Mouse (Mus musculus) stomach, embryonic 14.5 days (tissue): ENCODE results near the gene Hspb8. TPM values are rescaled to one million over a fixed set of nuclear protein-coding genes. Genes with fewer than 3 reads are reported as not detected.
A peak's percentile ranks its signal among the peaks of the same experiment; 100 is the strongest.
"Not testable (repeated sequence)": the region's sequence is repeated elsewhere in the genome, so short reads cannot be mapped to it uniquely, and the experiment has no call there.

Experiments
- ATAC-seq: fragments of 200-750 bp; cut with Nextera tagmentation; 2 replicates; pipeline ENCODE4 v1.8.0; 2017; ENCODE audit warnings: low read depth, moderate TSS enrichment; ENCODE audit not compliant: insufficient number of reproducible peaks, insufficient read depth, low FRiP score
- H3K27ac ChIP-seq: fragments of 300-500 bp; sonication (generic); 2 replicates; pipeline ENCODE4 v1.5.1; 2014; ENCODE audit warnings: mild to moderate bottlenecking, low read length, moderate library complexity, mixed read lengths
- H3K27me3 ChIP-seq: fragments of 300-500 bp; sonication (generic); 2 replicates; pipeline ENCODE4 v1.6.1; 2014; ENCODE audit warnings: low read length, control low read depth, mixed read lengths; ENCODE audit not compliant: control insufficient read depth, insufficient read depth
- H3K36me3 ChIP-seq: fragments of 300-500 bp; sonication (generic); 2 replicates; pipeline ENCODE4 v1.6.1; 2014; ENCODE audit warnings: mild to moderate bottlenecking, control low read depth, low read length, moderate library complexity, mixed read lengths; ENCODE audit not compliant: control insufficient read depth, insufficient read depth
- H3K4me1 ChIP-seq: fragments of 300-500 bp; sonication (generic); 2 replicates; pipeline ENCODE4 v1.6.1; 2014; ENCODE audit warnings: low read length, control low read depth, mixed read lengths; ENCODE audit not compliant: control insufficient read depth, insufficient read depth
- H3K4me2 ChIP-seq: fragments of 300-500 bp; sonication (generic); replicated peaks from 2 replicates; pipeline ENCODE4 v1.6.1; 2014; ENCODE audit warnings: low read depth, low read length, control low read depth
- H3K4me3 ChIP-seq: fragments of 300-500 bp; sonication (generic); 2 replicates; pipeline ENCODE4 v1.5.1; 2014; ENCODE audit warnings: low read depth, low read length, control low read depth
- H3K9ac ChIP-seq: fragments of 300-500 bp; sonication (generic); replicated peaks from 2 replicates; pipeline ENCODE4 v1.6.1; 2014; ENCODE audit warnings: low read depth, mild to moderate bottlenecking, control low read depth, low read length, moderate library complexity, mixed read lengths
- H3K9me3 ChIP-seq: fragments of 300-500 bp; sonication (generic); 2 replicates; pipeline ENCODE4 v1.6.1; 2016; ENCODE audit warnings: low read depth, low read length, control low read depth; ENCODE audit not compliant: control insufficient read depth
- WGBS: fragments of 180-500 bp; shearing (Covaris S2); extraction: QIAGEN DNeasy Blood & Tissue Kit; methylation state at CpG from one replicate; pipeline ENCODE4 v1.1.7; 2014; 5-methylcytosine and 5-hydroxymethylcytosine counted together
- polyA plus RNA-seq: library from polyadenylated mRNA; unstranded; fragments of >200 nt; fragmentation: Nextera tagmentation; extraction: Ambion mirVana; gene quantifications from 2 replicates; pipeline ENCODE4 v1.2.1, GENCODE M21; 2014

Hspb8 gene
- polyA plus RNA-seq, 1 experiment from 2014 or later, result 27.4 TPM

GRCm38 (mm10) chr5:116438328-116438727, 15.7 kb upstream of the Hspb8 start:
- H3K4me3 ChIP-seq, result no peak overlapping the region
- no peaks in the 10 kb centered on the region for H3K4me1 ChIP-seq
- no peaks in the 10 kb centered on the region for H3K9me3 ChIP-seq
- H3K36me3 ChIP-seq, result no peaks in the 10 kb centered on the region
- no peak overlapping the region for H3K27ac ChIP-seq
- H3K27me3 ChIP-seq, result no peaks in the 10 kb centered on the region
- 57% methylated on average over 4 of the region's 4 CpGs for WGBS
- ATAC-seq, result no peak
- H3K4me2 ChIP-seq, result no peak overlapping the region
- no peak overlapping the region for H3K9ac ChIP-seq

DNA sequence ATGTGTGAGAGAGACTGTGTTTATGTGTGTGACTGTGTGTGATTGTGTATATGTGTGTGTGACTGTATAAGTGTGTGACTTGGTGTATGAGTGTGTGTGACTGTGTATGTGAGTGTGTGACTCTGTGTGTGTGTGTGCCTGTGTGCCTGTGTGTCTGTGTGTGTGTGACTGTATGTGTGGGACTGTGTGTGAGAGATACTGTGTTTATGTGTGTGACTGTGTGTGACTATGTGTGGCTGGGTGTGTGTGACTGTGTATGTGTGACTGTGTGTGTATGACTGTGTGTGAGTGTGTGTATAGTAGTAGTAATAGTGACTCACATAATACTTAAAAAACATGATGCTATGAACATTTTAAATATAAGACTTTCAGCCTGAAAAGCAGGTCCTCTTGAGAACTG, 13.5 kb upstream of the Hspb8 start:
- Histone ChIP-seq H3K27me3 (no peaks in the 10 kb centered on the region), H3K27ac (no peak overlapping the region), H3K9me3 (no peaks in the 10 kb centered on the region), H3K9ac (no peak overlapping the region), H3K4me1 (no peaks in the 10 kb centered on the region), H3K4me3 (no peak overlapping the region), H3K4me2 (no peak overlapping the region), H3K36me3 (no peaks in the 10 kb centered on the region)
- ATAC-seq, result no peak

DNA sequence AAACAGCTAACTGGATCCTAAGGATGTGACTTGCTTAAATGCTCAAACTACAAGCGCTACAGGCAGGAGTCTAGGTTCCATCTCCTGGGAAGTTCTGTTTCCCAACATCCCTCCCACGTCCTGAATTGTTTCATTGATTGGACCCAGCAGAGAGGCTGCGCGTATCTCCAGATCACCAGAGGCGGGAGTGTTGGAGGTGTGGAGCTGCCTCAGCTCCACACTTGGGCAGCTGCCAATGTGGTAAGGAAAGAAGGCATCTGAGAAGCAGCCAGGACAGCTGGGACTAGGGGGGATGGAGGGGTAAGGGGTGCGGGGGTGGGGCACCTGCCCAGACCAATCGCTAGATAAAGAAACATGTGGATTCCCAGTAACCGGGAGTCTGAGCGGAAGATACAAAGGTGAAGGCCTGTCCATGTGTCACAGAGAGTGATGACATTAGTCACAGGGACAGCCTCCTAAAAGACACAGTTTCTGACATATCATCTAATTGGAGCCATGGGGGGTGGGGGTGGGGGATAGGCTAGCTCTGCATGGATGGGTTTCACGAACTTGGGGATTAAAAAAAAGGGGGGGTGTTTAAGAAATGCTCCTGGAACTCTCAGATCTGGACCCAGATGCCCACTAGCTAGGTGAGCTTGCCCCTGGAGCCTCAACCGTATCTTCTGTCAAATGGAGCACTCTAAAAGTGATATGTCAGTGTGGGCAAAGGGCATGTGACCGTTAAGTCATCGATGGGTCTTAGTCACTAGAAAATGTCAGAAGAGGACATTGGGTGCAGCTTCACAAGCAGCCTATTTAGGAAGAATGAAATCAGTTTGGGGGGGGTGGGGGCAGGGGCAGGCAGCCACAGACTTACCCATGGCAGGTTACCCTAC, 12.5 kb upstream of the Hspb8 start:
- no peak for ATAC-seq
- no peaks in the 10 kb centered on the region for H3K4me1 ChIP-seq
- no peak overlapping the region for H3K4me2 ChIP-seq
- no peak overlapping the region for H3K4me3 ChIP-seq
- H3K9me3 ChIP-seq, result no peaks in the 10 kb centered on the region
- no peak overlapping the region for H3K27ac ChIP-seq
- H3K36me3 ChIP-seq, result no peaks in the 10 kb centered on the region
- WGBS, result 56% methylated on average over 13 of the region's 13 CpGs
- H3K27me3 ChIP-seq, result no peaks in the 10 kb centered on the region
- no peak overlapping the region for H3K9ac ChIP-seq

DNA sequence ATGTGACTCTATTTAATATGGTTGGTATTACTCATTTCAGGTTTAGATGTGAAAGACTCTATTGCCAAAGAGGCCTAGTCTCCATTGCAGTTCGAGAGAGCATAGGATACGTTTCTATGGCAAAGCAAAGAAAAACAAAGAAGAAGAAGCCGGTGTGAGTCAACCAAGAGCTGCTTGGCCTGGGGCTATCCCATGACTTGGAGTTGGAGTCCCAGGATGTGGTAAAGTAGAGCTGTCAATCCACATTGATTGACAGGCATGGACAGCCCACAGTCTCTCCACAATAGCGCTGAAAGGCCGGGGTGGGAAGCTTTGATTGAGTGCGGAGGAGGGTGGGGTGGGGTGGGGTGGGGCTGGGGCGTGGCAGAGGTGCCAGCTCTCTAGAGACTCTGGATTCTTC, 10.2 kb upstream of the Hspb8 start:
- ATAC-seq, result no peak
- Histone ChIP-seq H3K4me2 (no peak overlapping the region), H3K4me3 (no peak overlapping the region), H3K9ac (no peak overlapping the region), H3K27me3 (no peaks in the 10 kb centered on the region), H3K9me3 (no peaks in the 10 kb centered on the region), H3K36me3 (no peaks in the 10 kb centered on the region), H3K4me1 (no peaks in the 10 kb centered on the region), H3K27ac (no peak overlapping the region)
- 64% methylated on average over 7 of the region's 7 CpGs for WGBS

- Histone ChIP-seq H3K9ac (no peak overlapping the region), H3K27ac (no peak overlapping the region), H3K36me3 (no peaks in the 10 kb centered on the region), H3K9me3 (no peaks in the 10 kb centered on the region), H3K4me3 (no peak overlapping the region), H3K4me1 (peaks cover 12% of the 10 kb centered on the region), H3K27me3 (no peaks in the 10 kb centered on the region), H3K4me2 (no peak overlapping the region)
- 68% methylated on average over 2 of the region's 2 CpGs for WGBS
- no peak for ATAC-seq
Observed at GRCm38 (mm10) chr5:116426701-116427100, 4.0 kb upstream of the Hspb8 start.

DNA sequence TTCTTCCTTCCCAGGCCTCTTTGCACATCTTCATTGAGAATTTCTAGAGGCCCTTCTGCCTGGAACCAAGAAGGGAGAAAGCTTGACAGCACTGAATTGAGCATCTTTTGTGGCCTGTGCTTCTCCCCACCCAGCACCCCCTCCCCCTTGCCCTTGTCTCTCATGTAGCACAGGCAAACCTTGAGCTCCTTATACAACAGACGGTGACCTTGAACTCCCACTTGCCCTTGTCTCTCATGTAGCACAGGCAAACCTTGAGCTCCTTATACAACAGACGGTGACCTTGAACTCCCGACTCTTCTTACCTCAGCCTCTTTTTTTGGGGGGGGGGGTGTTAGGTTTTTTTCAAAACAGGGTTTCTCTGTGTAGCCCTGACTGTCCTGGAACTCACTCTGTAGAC, 3.0 kb upstream of the Hspb8 start:
- WGBS, result 69% methylated on average over 3 of the region's 3 CpGs
- H3K4me3 ChIP-seq, H3K27me3 ChIP-seq, H3K27ac ChIP-seq, ATAC-seq, H3K9me3 ChIP-seq, H3K9ac ChIP-seq, H3K36me3 ChIP-seq, H3K4me2 ChIP-seq: not testable (repeated sequence)
- H3K4me1 ChIP-seq, result peaks cover 15% of the 10 kb centered on the region

GRCm38 (mm10) chr5:116425273-116425672, 2.6 kb upstream of the Hspb8 start:
- 0 out of 2 replicates have a peak, but pooled peaks have one; percentile 37 for ATAC-seq
- Histone ChIP-seq H3K27me3 (no peaks in the 10 kb centered on the region), H3K9ac (no peak overlapping the region), H3K4me1 (peaks cover 20% of the 10 kb centered on the region), H3K4me3 (no peak overlapping the region), H3K9me3 (no peaks in the 10 kb centered on the region), H3K4me2 (no peak overlapping the region), H3K27ac (peak overlapping the region; percentile 40; the same call in 1 of the 2 replicates), H3K36me3 (no peaks in the 10 kb centered on the region)
- 33% methylated on average over 7 of the region's 7 CpGs for WGBS

DNA sequence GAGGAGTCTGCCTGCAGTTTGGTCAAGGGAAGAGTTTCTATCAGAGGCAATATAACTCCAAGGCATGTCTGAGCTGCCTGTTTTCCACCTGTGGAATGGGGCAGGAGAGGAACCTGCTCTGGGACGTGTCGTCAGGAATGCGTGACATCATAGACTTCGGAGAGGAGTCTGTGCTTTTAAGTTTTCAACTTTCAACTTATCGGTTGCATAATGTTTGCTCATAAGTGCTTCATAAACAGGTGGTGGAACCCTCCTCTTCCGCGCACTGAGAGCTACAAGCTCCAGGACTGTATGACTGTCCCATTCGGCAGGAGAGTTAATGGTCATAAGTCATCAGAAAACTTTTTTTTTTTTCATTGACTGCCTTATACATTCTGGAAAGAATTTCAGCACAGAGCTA, 1.1 kb upstream of the Hspb8 start:
- Histone ChIP-seq H3K27ac (no peak overlapping the region), H3K4me3 (no peak overlapping the region), H3K9ac (no peak overlapping the region), H3K27me3 (no peaks in the 10 kb centered on the region), H3K4me1 (peaks cover 28% of the 10 kb centered on the region), H3K4me2 (no peak overlapping the region), H3K9me3 (no peaks in the 10 kb centered on the region), H3K36me3 (no peaks in the 10 kb centered on the region)
- no peak for ATAC-seq
- WGBS, result 66% methylated on average over 8 of the region's 8 CpGs
